Comparison of ENCODE assay signal across 30 mouse cellular contexts in the genomic region with DNA sequence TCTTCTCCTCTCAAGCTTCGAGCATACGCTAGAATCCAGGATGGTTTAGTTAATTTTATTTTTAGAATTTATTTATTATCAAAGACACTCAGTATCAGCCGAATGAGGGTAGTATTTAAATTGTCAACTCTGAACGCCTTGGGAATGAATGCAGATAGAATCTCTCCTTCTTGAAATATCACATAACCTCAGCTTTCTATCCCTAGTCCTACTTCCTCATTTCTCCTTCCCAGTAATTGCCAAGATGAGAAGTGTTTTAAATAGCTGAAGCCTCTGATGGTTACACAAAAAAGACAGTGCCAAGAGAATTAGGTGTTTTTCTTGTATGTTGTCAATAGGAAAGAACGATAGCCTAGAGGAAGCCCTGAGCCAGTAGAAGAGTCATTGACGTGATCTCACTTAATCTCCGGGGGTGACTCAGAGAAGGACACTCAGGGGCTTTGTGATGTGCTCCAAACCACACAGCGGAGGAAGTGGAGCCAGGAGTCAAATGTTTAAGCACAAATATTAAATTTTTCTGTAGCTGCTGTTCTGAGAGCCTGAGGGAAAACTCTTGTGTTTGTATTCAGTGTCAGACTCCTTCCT. TPM values are rescaled to one million over a fixed set of nuclear protein-coding genes. Genes with fewer than 3 reads are reported as not detected.
DNase-seq lines count a peak whose midpoint lies in the region; ATAC-seq and TF ChIP-seq lines count a peak whose summit lies in the region.
"Had no signal": no experiment of that assay in that cellular context is flagged by ENCODE, and none has a peak within 500 bp of the region (broad histone marks: within the 10 kb centered on the region; RNA-seq: fewer than 3 reads in every experiment).

No protein-coding gene starts in this region.

- H3K27ac ChIP-seq in lung, postnatal 0 days (ENCODE audit: low read length), result no peak overlapping the region
- no peak overlapping the region for H3K27ac ChIP-seq in heart, adult 2 months
- H3K27ac ChIP-seq: forebrain, embryonic 12.5 days; heart, embryonic 13.5 days; kidney, postnatal 0 days; liver, embryonic 14.5 days; midbrain, embryonic 12.5 days had no signal

- no peak for TF ChIP-seq EP300 in lung, postnatal 0 days (IDR thresholded peaks at IDR 0.05)
- TF ChIP-seq EP300 in heart, adult 2 months (IDR thresholded peaks at IDR 0.05; ENCODE audit: insufficient read depth, low read depth, low read length), result no peak

- no peaks in the 10 kb centered on the region for H3K36me3 ChIP-seq in lung, postnatal 0 days (ENCODE audit: insufficient read depth, low read length)
- no peaks in the 10 kb centered on the region for H3K36me3 ChIP-seq in myocyte (ENCODE audit: control insufficient read depth, insufficient read depth)
- H3K36me3 ChIP-seq in heart, adult 2 months (ENCODE audit: control insufficient read depth, insufficient read depth, low read length), result no peaks in the 10 kb centered on the region
- H3K36me3 ChIP-seq: forebrain, embryonic 12.5 days; heart, embryonic 13.5 days; midbrain, embryonic 12.5 days had no signal

- no peak overlapping the region for H3K4me3 ChIP-seq in lung, postnatal 0 days (ENCODE audit: low read depth, low read length)
- no peak overlapping the region for H3K4me3 ChIP-seq in lung, adult 2 months (replicated peaks; ENCODE audit: extremely low read depth, low read depth, low read length)
- no peak overlapping the region for H3K4me3 ChIP-seq in myocyte
- no peak overlapping the region for H3K4me3 ChIP-seq in heart, adult 2 months
- H3K4me3 ChIP-seq: erythroblast, embryonic 14.5 days; forebrain, embryonic 12.5 days; heart, embryonic 13.5 days; megakaryocyte, embryonic 14.5 days; midbrain, embryonic 12.5 days had no signal

- no peak overlapping the region for H3K4me2 ChIP-seq in lung, postnatal 0 days (replicated peaks; ENCODE audit: low read depth, low read length)
- H3K4me2 ChIP-seq in myocyte (ENCODE audit: low read depth), result peak overlapping the region; percentile 14
- H3K4me2 ChIP-seq: forebrain, embryonic 12.5 days; heart, embryonic 13.5 days; lung, embryonic 14.5 days; midbrain, embryonic 12.5 days had no signal

- intact Hi-C loops in heart, adult 2 months (cut with DNase I), result no loop called here

- no peak for ATAC-seq in lung, postnatal 0 days
- ATAC-seq: activated CD4-positive, CD25-positive, alpha-beta regulatory T cell, adult 4 months; hindbrain, embryonic 16.5 days had no signal

- peak; percentile 10 for DNase-seq in lung, postnatal 0 days (ENCODE audit: low spot score)
- no peak for DNase-seq in lung, adult 2 months
- peak; percentile 69 for DNase-seq in NIH3T3 (ENCODE audit: low read depth)
- peak; percentile 38 for DNase-seq in fibroblast of lung, adult 2 months (ENCODE audit: low read depth)
- no peak for DNase-seq in adrenal gland, adult (ENCODE audit: inconsistent age in 2 of 2, low spot score in 1 of 2)
- no peak for DNase-seq in heart, adult 2 months
- DNase-seq in kidney, postnatal 4 days, result no peak
- DNase-seq: adrenal gland, adult 8-10 months; B cell, adult 2 months; cerebellum, adult 11-12 months; cerebellum, adult 9-11 months; heart, postnatal 14 days; kidney, adult 18-20 months; layer of hippocampus, adult 9-11 months; liver; lung, embryonic 14.5 days; right cerebral cortex, postnatal 25 days; spleen, adult 18-20 months; thymus, adult 2 months; thymus, postnatal 36 days had no signal

- 48% methylated on average over 8 of the region's 8 CpGs for WGBS in lung, postnatal 0 days
- 51% methylated on average over 8 of the region's 8 CpGs for WGBS in lung, adult 2 months
- WGBS in heart, adult 2 months, result 52% methylated on average over 8 of the region's 8 CpGs

- no peaks in the 10 kb centered on the region for H3K79me2 ChIP-seq in myocyte (ENCODE audit: control insufficient read depth, insufficient read depth)
- no peaks in the 10 kb centered on the region for H3K79me2 ChIP-seq in heart, adult 2 months (replicated peaks; ENCODE audit: control insufficient read depth, insufficient read depth, low read length)

- no peaks in the 10 kb centered on the region for H3K27me3 ChIP-seq in lung, postnatal 0 days (replicated peaks; ENCODE audit: insufficient read depth, low read length)
- no peaks in the 10 kb centered on the region for H3K27me3 ChIP-seq in myocyte (ENCODE audit: control insufficient read depth, insufficient read depth, insufficient read length)
- no peaks in the 10 kb centered on the region for H3K27me3 ChIP-seq in heart, adult 2 months (ENCODE audit: control insufficient read depth, insufficient read depth, low read length)
- H3K27me3 ChIP-seq: forebrain, embryonic 12.5 days; heart, embryonic 13.5 days; midbrain, embryonic 12.5 days had no signal

- no peak overlapping the region for H3ac ChIP-seq in myocyte (ENCODE audit: control insufficient read depth, insufficient read length)

- TF ChIP-seq POLR2A in lung, adult 2 months (IDR thresholded peaks at IDR 0.05; ENCODE audit: borderline replicate concordance, extremely low read depth, low read depth, low read length), result no peak
- no peak for TF ChIP-seq POLR2A in myocyte (IDR thresholded peaks at IDR 0.05; ENCODE audit: insufficient read length, low read depth)
- no peak for TF ChIP-seq POLR2A in heart, adult 2 months (IDR thresholded peaks at IDR 0.05; ENCODE audit: insufficient read depth, low read depth, low read length)

- no peak overlapping the region for H3K9ac ChIP-seq in lung, postnatal 0 days (replicated peaks; ENCODE audit: low read depth)
- H3K9ac ChIP-seq in heart, adult 2 months (ENCODE audit: low read depth, low read length), result no peak overlapping the region
- H3K9ac ChIP-seq: forebrain, embryonic 12.5 days; heart, embryonic 13.5 days; liver, embryonic 14.5 days; lung, embryonic 14.5 days; midbrain, embryonic 12.5 days had no signal

- TF ChIP-seq CTCF in lung, postnatal 0 days (IDR thresholded peaks at IDR 0.05), result no peak
- no peak for TF ChIP-seq CTCF in lung, adult 2 months (IDR thresholded peaks at IDR 0.05; ENCODE audit: insufficient read depth, low read length)
- no peak for TF ChIP-seq CTCF in heart, adult 2 months (IDR thresholded peaks at IDR 0.05)

- H3K9me3 ChIP-seq in lung, postnatal 0 days (ENCODE audit: low read length), result no peaks in the 10 kb centered on the region
- H3K9me3 ChIP-seq: forebrain, embryonic 12.5 days; heart, embryonic 13.5 days; megakaryocyte, embryonic 14.5 days; midbrain, embryonic 12.5 days had no signal

- no peaks in the 10 kb centered on the region for H3K4me1 ChIP-seq in lung, postnatal 0 days (ENCODE audit: insufficient read depth, low read depth, low read length)
- no peaks in the 10 kb centered on the region for H3K4me1 ChIP-seq in lung, adult 2 months (ENCODE audit: control insufficient read depth, insufficient read depth, low read length)
- no peaks in the 10 kb centered on the region for H3K4me1 ChIP-seq in heart, adult 2 months (ENCODE audit: control insufficient read depth, insufficient read depth, low read length)
- H3K4me1 ChIP-seq: forebrain, embryonic 12.5 days; heart, embryonic 13.5 days; midbrain, embryonic 12.5 days had no signal

TF ChIP-seq in myocyte, 11 proteins besides CTCF, POLR2A, EP300 and RAD21:
- TF ChIP-seq SRF (IDR thresholded peaks at IDR 0.05; ENCODE audit: control insufficient read depth, insufficient read length, low read depth) (no peak), POLR2AphosphoS2 (IDR thresholded peaks at IDR 0.05; ENCODE audit: insufficient read length, low read depth) (no peak), TCF3 (IDR thresholded peaks at IDR 0.05; ENCODE audit: insufficient read length, low read depth) (no peak), MYOD1 (IDR thresholded peaks at IDR 0.05; ENCODE audit: control insufficient read depth in 1 of 3, insufficient read length in 2 of 3, low read depth in 2 of 3) (no peak), CEBPB (IDR thresholded peaks at IDR 0.05; ENCODE audit: insufficient read depth, poor library complexity, severe bottlenecking) (no peak), REST (IDR thresholded peaks at IDR 0.05; ENCODE audit: insufficient read depth, insufficient read length) (no peak), USF1 (IDR thresholded peaks at IDR 0.05; ENCODE audit: low read depth) (no peak), MAX (IDR thresholded peaks at IDR 0.05; ENCODE audit: low read depth) (no peak), MYOG (IDR thresholded peaks at IDR 0.05; ENCODE audit: control insufficient read depth in 1 of 3, insufficient read depth in 1 of 3, insufficient read length in 2 of 3, low read depth in 2 of 3) (no peak), E2F4 (IDR thresholded peaks at IDR 0.05; ENCODE audit: insufficient read depth) (no peak), TCF12 (IDR thresholded peaks at IDR 0.05; ENCODE audit: insufficient read depth, poor library complexity, severe bottlenecking) (no peak)

RNA-seq across cellular contexts. Expression of gene Rps3a1, which starts 26.4 kb away (rescaled TPM):
- polyA plus RNA-seq in lung, postnatal 0 days (2015; fragmentation: Nextera tagmentation; extraction: Ambion mirVana), result 946 and 953 TPM in 2 replicates
- 134 and 225 TPM in 2 replicates for polyA plus RNA-seq in lung, adult 2 months (2012; rRNA removed)
- 428 TPM for polyA plus RNA-seq in myocyte (2012; fragmentation: generic; extraction: Trizol)
- total RNA-seq in heart, adult 2 months (2021), result 100 to 1,000 TPM; 482 to 538 TPM
- 186 and 373 TPM in 2 replicates for polyA plus RNA-seq in heart, adult 2 months (2012; rRNA removed)

RNA-seq across cellular contexts. Expression of gene Lrba, which starts 55.5 kb away (rescaled TPM):
- 2.5 and 2.9 TPM in 2 replicates for polyA plus RNA-seq in lung, postnatal 0 days (2015; fragmentation: Nextera tagmentation; extraction: Ambion mirVana)
- polyA plus RNA-seq in lung, adult 2 months (2012; rRNA removed), result 10.3 and 13.5 TPM in 2 replicates
- 5.6 TPM for polyA plus RNA-seq in myocyte (2012; fragmentation: generic; extraction: Trizol)
- total RNA-seq in heart, adult 2 months (2021), result 10 to 100 TPM; 22.5 to 24.3 TPM
- polyA plus RNA-seq in heart, adult 2 months (2012; rRNA removed), result 9.7 and 14.5 TPM in 2 replicates

Comparison
In these comparisons a context has a peak if more than half of its experiments do, and no peak if none do; other contexts are left out.
1. DNase-seq: peak in lung, postnatal 0 days (single experiment), NIH3T3 (single experiment) and fibroblast of lung, adult 2 months (single experiment); none in lung, adult 2 months (single experiment), adrenal gland, adult (0 of 2), heart, adult 2 months (0 of 2) and kidney, postnatal 4 days (0 of 2).